Mouse (Mus musculus) macrophage (primary cell): ENCODE results near the gene Bmp4. TPM values are rescaled to one million over a fixed set of nuclear protein-coding genes. Genes with fewer than 3 reads are reported as not detected.

ENCODE experiments used
- H3K27ac ChIP-seq: fragments of 350-480 bp; formaldehyde crosslinking; 2 replicates; pipeline ENCODE4 v1.9.0; 2021
- H3K36me3 ChIP-seq: fragments of 350-480 bp; formaldehyde crosslinking; 2 replicates; pipeline ENCODE4 v1.9.0; 2021; ENCODE audit errors: inconsistent target
- H3K4me3 ChIP-seq: fragments of 350-480 bp; formaldehyde crosslinking; 2 replicates; pipeline ENCODE4 v1.9.0; 2021; ENCODE audit errors: inconsistent target
- H3K79me2 ChIP-seq: fragments of 350-480 bp; formaldehyde crosslinking; 2 replicates; pipeline ENCODE4 v1.9.0; 2021; ENCODE audit errors: inconsistent target
- WGBS: methylation state at CpG from one replicate; pipeline ENCODE4 v1.1.7; 2026; ENCODE audit warnings: inconsistent platforms; ENCODE audit not compliant: missing documents; 5-methylcytosine and 5-hydroxymethylcytosine counted together
- polyA plus RNA-seq: library from polyadenylated mRNA; stranded (reverse); fragments of 250-400 nt; gene quantifications from 3 replicates; pipeline ENCODE4 v1.2.4, GENCODE M21; 2018; ENCODE audit warnings: inconsistent platforms
- total RNA-seq, 78 experiments: library from RNA; depleted of rRNA; stranded (reverse); fragments of 250-400 nt; gene quantifications; 1 replicate in 9 of 78; 2 replicates in 24 of 78; 3 replicates in 43 of 78; 4 replicates in 2 of 78; pipeline ENCODE4 v1.2.4; 2018; ENCODE audit warnings: inconsistent platforms in 56 of 78

Bmp4 gene
- 10 to 100 TPM in 1 of 26 experiments, not detected in 25; 11.5 TPM for total RNA-seq (2018; cell fraction: chromatin; rRNA removed)
- total RNA-seq (2018; cell fraction: cytosol; rRNA removed), result not detected
- total RNA-seq (2018; cell fraction: nucleus; rRNA removed), result under 1 TPM in 1 of 26 experiments, not detected in 25; 0.41 TPM
- polyA plus RNA-seq, result not detected in 3 replicates

DNA sequence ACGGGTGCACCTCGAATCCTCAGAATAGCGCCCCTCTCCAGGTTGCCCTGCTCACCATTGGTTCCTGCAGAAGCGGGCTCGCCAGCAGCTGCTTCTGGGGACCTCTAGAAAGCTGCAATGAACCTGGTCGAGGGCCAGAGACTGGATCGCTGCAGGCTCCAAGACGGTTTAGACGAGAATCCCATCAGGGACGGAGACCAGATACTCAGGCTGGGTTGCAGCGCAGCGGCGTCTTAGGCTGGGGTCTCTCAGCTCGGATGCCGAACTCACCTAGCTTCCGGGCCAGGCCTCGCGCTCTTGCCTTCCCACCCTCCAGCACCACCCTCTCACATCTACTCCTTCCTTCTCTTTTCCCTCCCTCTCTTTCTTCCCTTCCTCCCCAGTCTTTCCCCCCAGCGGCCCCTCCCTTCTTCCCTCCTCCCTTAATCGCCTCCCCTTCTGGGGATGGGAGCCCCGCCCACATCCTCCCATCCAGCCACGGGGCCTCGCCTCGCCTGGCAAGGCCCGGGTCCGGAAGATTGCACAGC is at the start of gene Bmp4:
Gene Bmp4 (minus strand): TSS at position 421 of the 527 bp plus-strand sequence.
- no peaks in the 10 kb centered on the region for H3K79me2 ChIP-seq
- H3K36me3 ChIP-seq, result no peaks in the 10 kb centered on the region
- H3K4me3 ChIP-seq, result no peak within 1 kb of the TSS
- no peak within 1 kb of the TSS for H3K27ac ChIP-seq
- WGBS, result 5% methylated on average over 18 of the region's 26 CpGs

GRCm38 (mm10) chr14:46439461-46440048 is 49.1 kb upstream of the Bmp4 start:
- 80% methylated on average over 5 of the region's 5 CpGs for WGBS
- Histone ChIP-seq H3K4me3 (no peak overlapping the region), H3K27ac (no peak overlapping the region), H3K36me3 (no peaks in the 10 kb centered on the region), H3K79me2 (no peaks in the 10 kb centered on the region)

GRCm38 (mm10) chr14:46436471-46437090 is 46.1 kb upstream of the Bmp4 start:
- no peaks in the 10 kb centered on the region for H3K36me3 ChIP-seq
- no peaks in the 10 kb centered on the region for H3K79me2 ChIP-seq
- 42% methylated on average over 9 of the region's 9 CpGs for WGBS

GRCm38 (mm10) chr14:46430231-46430630 is 39.8 kb upstream of the Bmp4 start:
- no peaks in the 10 kb centered on the region for H3K36me3 ChIP-seq
- WGBS, result 93% methylated on average over 5 of the region's 5 CpGs
- no peak overlapping the region for H3K27ac ChIP-seq
- no peak overlapping the region for H3K4me3 ChIP-seq
- no peaks in the 10 kb centered on the region for H3K79me2 ChIP-seq

More at GRCm38 (mm10) chr14:46436471-46437090, 46.1 kb upstream of the Bmp4 start:
- no peak overlapping the region for H3K27ac ChIP-seq
- H3K4me3 ChIP-seq, result no peak overlapping the region

- 94% methylated on average over 13 of the region's 13 CpGs for WGBS
- Histone ChIP-seq H3K4me3 (no peak overlapping the region), H3K36me3 (no peaks in the 10 kb centered on the region), H3K79me2 (no peaks in the 10 kb centered on the region), H3K27ac (no peak overlapping the region)
Measured at GRCm38 (mm10) chr14:46427251-46427650, 36.8 kb upstream of the Bmp4 start.

- Histone ChIP-seq H3K27ac (no peak overlapping the region), H3K79me2 (no peaks in the 10 kb centered on the region), H3K36me3 (no peaks in the 10 kb centered on the region), H3K4me3 (no peak overlapping the region)
- WGBS, result 89% methylated on average over 3 of the region's 3 CpGs
Measured at GRCm38 (mm10) chr14:46421823-46422222, 31.4 kb upstream of the Bmp4 start.

GRCm38 (mm10) chr14:46419269-46419668 is 28.8 kb upstream of the Bmp4 start:
- 71% methylated on average over 11 of the region's 11 CpGs for WGBS
- no peak overlapping the region for H3K27ac ChIP-seq
- no peak overlapping the region for H3K4me3 ChIP-seq
- H3K36me3 ChIP-seq, result no peaks in the 10 kb centered on the region
- H3K79me2 ChIP-seq, result no peaks in the 10 kb centered on the region

- 88% methylated on average over 15 of the region's 15 CpGs for WGBS
- Histone ChIP-seq H3K79me2 (no peaks in the 10 kb centered on the region), H3K36me3 (no peaks in the 10 kb centered on the region), H3K27ac (no peak overlapping the region), H3K4me3 (no peak overlapping the region)
Measured at GRCm38 (mm10) chr14:46418371-46419097, 28.1 kb upstream of the Bmp4 start.

DNA sequence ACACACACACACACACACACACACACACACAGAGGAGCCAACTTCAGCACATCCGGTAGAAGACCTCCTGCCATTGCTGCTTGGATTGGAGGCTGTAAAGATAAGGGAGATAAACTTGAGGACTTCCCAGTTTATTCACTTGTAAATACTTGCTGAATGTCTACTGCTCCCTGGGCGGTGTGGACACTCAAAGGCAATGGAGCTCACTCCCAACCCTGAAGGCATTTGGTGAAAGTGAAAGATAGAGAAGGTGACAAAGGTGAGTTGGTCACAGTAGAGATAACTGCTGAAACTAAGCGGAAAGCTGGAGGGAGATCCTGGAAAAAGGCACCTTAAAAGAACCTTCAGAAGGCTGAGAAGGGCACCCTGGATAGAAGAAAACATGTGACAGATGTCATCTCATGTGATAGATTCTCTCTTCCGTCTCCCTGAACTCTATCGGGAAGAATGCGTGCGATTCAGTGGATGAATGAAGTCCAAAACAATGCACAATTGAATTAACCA is 22.1 kb upstream of the Bmp4 start:
- no peaks in the 10 kb centered on the region for H3K36me3 ChIP-seq
- H3K79me2 ChIP-seq, result no peaks in the 10 kb centered on the region
- H3K4me3 ChIP-seq, result no peak overlapping the region
- no peak overlapping the region for H3K27ac ChIP-seq
- WGBS, result 91% methylated on average over 7 of the region's 7 CpGs

- Histone ChIP-seq H3K36me3 (no peaks in the 10 kb centered on the region), H3K4me3 (no peak overlapping the region), H3K79me2 (no peaks in the 10 kb centered on the region), H3K27ac (no peak overlapping the region)
- WGBS, result 55% methylated on average over 4 of the region's 4 CpGs
Measured at GRCm38 (mm10) chr14:46410557-46411120, 20.2 kb upstream of the Bmp4 start.

GRCm38 (mm10) chr14:46409016-46409415 is 18.5 kb upstream of the Bmp4 start:
- 87% methylated on average over 10 of the region's 10 CpGs for WGBS
- Histone ChIP-seq H3K4me3 (no peak overlapping the region), H3K27ac (no peak overlapping the region)

DNA sequence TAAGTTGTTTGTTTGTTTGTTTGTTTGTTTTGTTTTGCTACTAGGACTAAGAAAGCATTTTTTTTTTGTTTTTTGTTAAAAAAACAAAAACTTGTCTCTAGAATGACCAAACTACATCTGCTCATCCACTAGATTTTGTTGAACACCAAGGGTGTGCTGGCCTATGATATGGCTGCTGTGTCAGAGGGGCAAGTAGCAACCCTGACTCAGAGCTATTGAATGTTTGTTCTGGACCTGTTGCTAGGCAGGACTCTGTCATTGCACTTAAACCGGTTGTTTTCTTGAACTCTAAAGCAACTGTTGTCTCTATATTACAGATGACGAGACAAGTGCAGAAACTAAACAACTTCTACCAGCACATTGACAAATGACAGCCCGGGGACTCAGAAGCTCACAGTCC is 17.9 kb upstream of the Bmp4 start:
- Histone ChIP-seq H3K79me2 (no peaks in the 10 kb centered on the region), H3K36me3 (no peaks in the 10 kb centered on the region), H3K27ac (no peak overlapping the region), H3K4me3 (no peak overlapping the region)
- WGBS, result 80% methylated on average over 3 of the region's 3 CpGs

More at GRCm38 (mm10) chr14:46409016-46409415, 18.5 kb upstream of the Bmp4 start:
- Histone ChIP-seq H3K36me3 (no peaks in the 10 kb centered on the region), H3K79me2 (no peaks in the 10 kb centered on the region)

- H3K79me2 ChIP-seq, result no peaks in the 10 kb centered on the region
- H3K27ac ChIP-seq, result no peak overlapping the region
- H3K4me3 ChIP-seq, result no peak overlapping the region
- WGBS, result 33% methylated on average over 1 of the region's 2 CpGs
- no peaks in the 10 kb centered on the region for H3K36me3 ChIP-seq
Measured at GRCm38 (mm10) chr14:46399925-46400324, 9.5 kb upstream of the Bmp4 start.

- WGBS, result 5% methylated on average over 27 of the region's 27 CpGs
- no peaks in the 10 kb centered on the region for H3K36me3 ChIP-seq
- no peaks in the 10 kb centered on the region for H3K79me2 ChIP-seq
- no peak overlapping the region for H3K27ac ChIP-seq
- H3K4me3 ChIP-seq, result no peak overlapping the region
Measured at GRCm38 (mm10) chr14:46398091-46398695, 7.7 kb upstream of the Bmp4 start.
